Mouse (Mus musculus): Measurements from ENCODE around the gene H1foo. TPM values are rescaled to one million over a fixed set of nuclear protein-coding genes. Genes with fewer than 3 reads are reported as not detected.

Gene H1foo
- polyA plus RNA-seq, 1 experiment: not detected

DNA sequence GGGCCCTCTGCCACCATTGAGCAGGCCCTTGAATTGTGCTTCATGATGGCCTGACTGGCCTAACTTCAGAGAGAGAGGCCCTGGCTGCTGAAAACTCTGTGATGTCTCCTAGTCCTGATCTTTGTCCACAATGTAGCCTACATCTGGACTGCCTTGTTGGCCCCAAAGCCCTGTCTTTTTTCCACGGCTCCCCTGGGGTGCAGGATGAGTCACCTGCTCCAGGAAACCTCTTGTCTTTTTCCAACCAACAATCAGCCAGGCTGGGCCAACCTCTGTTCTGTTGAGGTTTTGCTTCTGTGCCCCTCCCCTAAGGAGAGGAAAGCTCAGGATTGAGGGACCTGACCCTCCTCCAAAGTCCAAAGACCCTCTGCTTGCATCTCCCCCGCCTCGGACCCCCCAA is 17.0 kb downstream of the H1foo start:
- no peak for DNase-seq (ENCODE audit: low spot score)

GRCm38 (mm10) chr6:115962439-115963085 is 17.8 kb downstream of the H1foo start:
- no peak for DNase-seq (ENCODE audit: low spot score)

GRCm38 (mm10) chr6:115963656-115964055 is 18.9 kb downstream of the H1foo start:
- no peak for DNase-seq (ENCODE audit: low spot score)

DNA sequence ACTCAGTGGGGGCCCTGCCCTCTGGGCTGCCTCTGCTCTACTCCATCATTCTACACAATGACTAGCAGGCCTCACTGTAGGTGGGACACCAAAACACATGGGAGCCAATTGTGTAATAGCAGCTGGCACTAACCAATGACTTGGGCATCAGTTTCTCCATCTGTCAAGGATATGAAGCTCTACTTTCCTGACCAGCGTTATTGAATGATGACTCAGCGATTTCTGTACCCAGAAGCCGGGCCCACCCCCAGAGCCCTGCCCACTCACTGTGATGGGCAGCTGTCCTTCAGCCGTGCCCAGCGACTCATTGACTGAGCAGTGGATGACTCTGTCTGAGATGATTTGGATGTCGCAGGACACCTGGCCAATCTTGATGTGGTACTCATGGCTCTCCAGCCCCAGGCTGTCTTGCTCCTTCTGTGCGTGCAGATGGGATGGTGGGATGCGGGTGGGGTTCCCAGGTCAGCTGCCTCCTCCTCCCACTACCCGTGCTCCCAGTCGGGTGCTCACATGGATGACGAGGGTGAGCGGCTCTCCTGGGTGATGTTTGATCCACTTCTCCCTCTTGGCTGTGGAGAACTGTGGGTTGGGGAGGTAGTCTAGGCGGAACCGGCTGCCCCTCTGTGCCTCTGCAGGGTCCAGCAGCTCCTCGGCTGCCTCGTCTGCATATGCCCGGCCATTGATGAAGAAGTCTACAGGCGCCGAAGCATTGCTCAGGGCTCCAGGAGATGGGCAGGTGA is 21.7 kb downstream of the H1foo start:
- DNase-seq (ENCODE audit: low spot score): no peak

DNA sequence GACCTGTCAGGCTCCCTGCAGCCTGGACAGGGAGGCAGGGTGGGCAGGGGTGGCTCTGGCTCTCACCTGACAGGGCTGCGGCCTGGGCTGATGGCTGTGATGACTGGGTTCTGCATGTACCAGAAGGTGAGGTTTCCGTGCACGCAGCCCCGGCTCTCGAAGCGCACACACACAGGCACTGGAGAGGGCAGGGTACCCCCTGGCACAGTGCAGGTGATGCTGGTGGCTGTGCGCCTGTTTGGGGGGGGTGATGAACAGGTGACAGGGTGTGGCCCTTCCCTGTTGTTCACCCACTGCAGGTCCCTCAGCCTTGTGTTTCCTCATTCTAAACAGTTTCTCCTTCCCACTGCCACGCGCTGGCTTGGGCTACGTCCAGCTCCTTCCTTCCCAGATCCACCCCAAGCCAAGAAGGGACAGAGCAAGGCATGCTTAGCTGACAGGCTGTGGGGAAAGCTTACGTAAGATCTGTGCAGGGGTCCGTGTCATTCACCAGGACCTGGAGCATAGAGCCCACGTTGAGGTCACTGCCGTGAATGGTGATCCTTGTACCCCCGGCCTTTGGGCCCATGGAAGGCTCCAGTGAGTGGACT is 22.6 kb downstream of the H1foo start:
- no peak for DNase-seq (ENCODE audit: low spot score)

DNA sequence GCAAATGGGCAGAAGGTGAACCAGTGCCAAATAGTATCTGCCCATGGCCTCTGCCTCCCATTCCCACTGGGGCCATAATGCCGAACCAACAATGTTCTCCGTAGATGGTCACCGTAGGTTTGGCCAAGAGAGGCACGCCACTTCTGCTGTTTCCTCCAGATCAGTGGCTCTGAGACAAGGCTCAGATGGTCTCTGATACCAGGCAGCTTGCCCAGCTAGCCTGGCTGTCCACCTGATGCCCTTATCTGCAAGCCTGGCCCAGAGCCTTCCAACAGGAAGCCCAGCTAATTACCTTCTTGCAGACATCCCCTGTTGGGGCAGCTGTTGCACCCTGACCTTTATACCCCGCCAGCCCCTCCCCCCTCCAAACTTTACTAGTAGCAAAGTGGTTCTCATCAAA is 23.3 kb downstream of the H1foo start:
- DNase-seq (ENCODE audit: low spot score): no peak

GRCm38 (mm10) chr6:115968700-115969099 is 24.0 kb downstream of the H1foo start:
- DNase-seq (ENCODE audit: low spot score): no peak

GRCm38 (mm10) chr6:115969103-115969502 is 24.4 kb downstream of the H1foo start:
- no peak for DNase-seq (ENCODE audit: low spot score)

DNA sequence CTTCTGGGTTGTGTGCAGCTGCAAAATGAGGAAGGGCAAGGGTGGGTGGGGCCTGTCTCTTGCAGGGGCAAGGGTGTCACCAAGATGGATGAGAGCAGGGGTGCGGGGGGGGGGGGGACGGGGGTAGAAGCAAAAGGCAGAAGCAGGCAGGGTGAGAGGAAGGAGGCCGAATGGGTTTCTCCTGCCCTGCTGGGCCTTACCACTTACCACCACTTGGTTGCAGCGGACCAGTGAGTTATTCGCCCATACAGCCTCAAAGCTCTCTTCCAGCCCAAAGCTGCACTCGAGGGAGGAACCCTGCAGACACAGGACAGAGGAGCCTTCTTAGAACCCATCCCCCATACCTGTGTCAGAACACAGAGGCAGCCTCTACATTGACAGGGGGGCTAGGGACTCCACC is 25.2 kb downstream of the H1foo start:
- no peak for DNase-seq (ENCODE audit: low spot score)

- DNase-seq (ENCODE audit: low spot score): no peak
Measured at GRCm38 (mm10) chr6:115971273-115972060, 26.7 kb downstream of the H1foo start.

DNA sequence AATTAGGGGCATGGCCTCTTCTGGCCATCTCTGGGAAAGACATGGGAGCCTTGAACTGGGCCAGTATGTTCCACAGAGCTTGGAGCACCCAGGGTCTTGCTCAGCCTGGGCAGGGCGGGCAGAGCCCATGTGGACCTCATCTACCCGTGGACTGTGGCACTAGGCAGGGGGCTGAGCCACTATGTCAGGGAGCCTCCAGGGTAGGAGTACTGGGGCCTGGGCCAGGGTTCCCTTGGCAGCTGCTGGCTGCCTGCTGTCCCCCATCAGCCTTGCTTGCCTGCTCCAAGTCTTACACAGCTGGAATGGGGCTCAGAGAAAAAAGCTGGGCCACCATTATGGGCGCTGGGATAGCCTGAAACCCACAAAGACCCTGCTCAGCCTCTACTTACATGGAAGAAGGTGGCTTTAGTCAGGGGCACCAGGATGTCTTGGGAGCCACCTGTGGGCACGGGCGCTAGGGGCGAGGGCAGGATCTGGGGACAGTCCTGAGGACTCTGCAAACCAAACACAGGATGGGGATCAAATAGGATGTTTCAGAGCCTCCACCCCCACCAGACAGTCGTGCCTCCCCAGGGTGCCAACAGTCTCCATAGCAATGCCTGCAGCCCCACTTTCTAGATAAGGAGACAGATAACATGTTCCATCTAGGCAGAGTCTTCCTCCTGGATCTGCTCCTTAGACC is 27.5 kb downstream of the H1foo start:
- no peak for DNase-seq (ENCODE audit: low spot score)

- no peak for DNase-seq (ENCODE audit: low spot score)
Measured at GRCm38 (mm10) chr6:115973139-115973875, 28.6 kb downstream of the H1foo start.

GRCm38 (mm10) chr6:115973881-115974662 is 29.3 kb downstream of the H1foo start:
- no peak for DNase-seq (ENCODE audit: low spot score)

DNA sequence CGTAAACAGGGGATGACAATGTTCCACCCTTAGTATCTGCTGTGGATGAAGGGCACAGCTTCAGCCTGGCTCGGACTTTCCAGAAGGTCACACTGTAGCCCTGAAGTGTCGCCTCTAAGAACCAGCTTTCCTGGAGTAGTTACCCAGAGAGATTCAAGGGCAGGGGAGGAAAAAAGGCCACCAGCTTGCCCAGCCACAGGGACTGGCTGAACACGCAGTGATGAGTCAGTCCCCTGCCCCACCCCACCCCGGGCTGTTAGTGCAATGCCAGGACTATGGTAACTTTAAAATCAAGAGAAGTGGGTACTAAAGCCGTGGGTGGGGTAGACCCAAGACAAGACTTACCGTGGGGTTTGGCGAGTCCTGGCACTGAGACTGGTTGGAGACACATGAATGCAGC is 30.9 kb downstream of the H1foo start:
- no peak for DNase-seq (ENCODE audit: low spot score)

GRCm38 (mm10) chr6:115977810-115978209 is 33.1 kb downstream of the H1foo start:
- no peak for DNase-seq (ENCODE audit: low spot score)

GRCm38 (mm10) chr6:115978596-115978995 is 33.9 kb downstream of the H1foo start:
- DNase-seq (ENCODE audit: low spot score): no peak

GRCm38 (mm10) chr6:115982889-115983288 is 38.2 kb downstream of the H1foo start:
- no peak for DNase-seq (ENCODE audit: low spot score)

DNA sequence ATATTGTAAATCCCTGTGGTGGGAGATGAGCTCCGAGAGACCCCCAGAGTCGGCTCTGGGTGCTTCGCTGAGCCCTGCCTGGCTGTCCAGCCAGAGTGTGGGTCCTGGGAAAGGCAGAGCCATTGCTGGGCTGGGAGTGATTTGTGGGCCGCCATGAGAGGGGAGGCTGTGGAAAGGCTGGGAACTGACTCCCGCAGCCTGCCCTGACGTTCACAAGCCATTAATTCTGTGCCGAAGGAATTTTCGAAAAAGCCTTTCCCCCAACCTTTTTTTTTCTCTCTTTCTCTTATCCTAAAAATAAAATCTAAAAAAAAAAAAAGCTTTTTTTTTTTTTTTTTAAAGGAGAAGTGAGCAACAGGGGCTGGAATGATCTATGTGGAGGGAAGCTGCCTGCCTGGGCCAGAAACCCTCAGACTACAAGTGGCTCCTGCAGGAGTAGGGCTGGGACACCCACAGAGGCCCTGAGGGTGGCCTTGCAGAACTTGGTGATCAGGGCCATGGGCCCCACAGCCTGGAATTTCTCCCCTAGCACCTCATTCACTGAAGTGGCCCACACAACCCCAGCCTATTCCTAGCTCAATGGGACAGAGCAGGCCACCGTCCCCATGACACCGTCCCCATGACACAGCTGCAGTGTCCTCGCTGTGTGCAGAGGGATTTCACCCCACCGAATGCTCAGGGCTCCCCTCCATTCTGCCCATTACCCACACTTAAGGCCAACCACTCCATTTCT is 38.7 kb downstream of the H1foo start:
- no peak for DNase-seq (ENCODE audit: low spot score)

- DNase-seq (ENCODE audit: low spot score): no peak
Measured at GRCm38 (mm10) chr6:115984580-115984979, 39.8 kb downstream of the H1foo start.

- DNase-seq (ENCODE audit: low spot score): no peak
Measured at GRCm38 (mm10) chr6:115985622-115986021, 40.9 kb downstream of the H1foo start.

Data from urinary bladder, adult 2 months (tissue).